Mouse (Mus musculus): ENCODE data around the gene Rsph1.

GRCm38 (mm10) chr17:31238234-31239020 is 38.8 kb downstream of the Rsph1 start:
- TF ChIP-seq CTCF (IDR thresholded peaks at IDR 0.05; ENCODE audit: low read depth) (no peak), EP300 (IDR thresholded peaks at IDR 0.05; ENCODE audit: low read depth) (no peak)
